Comparison of ENCODE assay signal across 10 mouse cellular contexts in genomic region chr4:133023636-133024035, GRCm38 (mm10). TPM values are rescaled to one million over a fixed set of nuclear protein-coding genes. Genes with fewer than 3 reads are reported as not detected.
DNase-seq lines count a peak whose midpoint lies in the region; ATAC-seq and TF ChIP-seq lines count a peak whose summit lies in the region.
"Had no signal": no experiment of that assay in that cellular context is flagged by ENCODE, and none has a peak within 500 bp of the region (broad histone marks: within the 10 kb centered on the region; RNA-seq: fewer than 3 reads in every experiment).

No protein-coding gene starts in this region.

- H3K9me3 ChIP-seq in megakaryocyte, embryonic 14.5 days, result no peaks in the 10 kb centered on the region
- no peaks in the 10 kb centered on the region for H3K9me3 ChIP-seq in kidney, embryonic 16.5 days (ENCODE audit: low read length)
- H3K9me3 ChIP-seq in stomach, embryonic 16.5 days (replicated peaks; ENCODE audit: control insufficient read depth, low read length), result no peaks in the 10 kb centered on the region

- H3K4me2 ChIP-seq in kidney, embryonic 16.5 days (replicated peaks; ENCODE audit: low read depth, low read length), result no peak overlapping the region
- H3K4me2 ChIP-seq in stomach, embryonic 16.5 days (ENCODE audit: low read depth, low read length), result no peak overlapping the region

- TF ChIP-seq CTCF in heart, adult 2 months (IDR thresholded peaks at IDR 0.05), result no peak

- H3K27ac ChIP-seq in heart, adult 2 months, result no peak overlapping the region; the same call in 1 of the 2 replicates
- H3K27ac ChIP-seq in kidney, embryonic 16.5 days (ENCODE audit: low read length), result peak overlapping the region; percentile 81; the same call in 1 of the 2 replicates
- peak overlapping the region; percentile 90 for H3K27ac ChIP-seq in stomach, embryonic 16.5 days (ENCODE audit: low read length)
- H3K27ac ChIP-seq: liver, embryonic 14.5 days had no signal

- no peak overlapping the region for H3K4me3 ChIP-seq in heart, adult 2 months
- peak overlapping the region; percentile 23 for H3K4me3 ChIP-seq in megakaryocyte, embryonic 14.5 days (replicated peaks)
- H3K4me3 ChIP-seq in kidney, embryonic 16.5 days (ENCODE audit: low read length), result no peak overlapping the region
- no peak overlapping the region for H3K4me3 ChIP-seq in stomach, embryonic 16.5 days (replicated peaks; ENCODE audit: low read length)

- H3K4me1 ChIP-seq in heart, adult 2 months (ENCODE audit: control insufficient read depth, insufficient read depth, low read length), result peaks cover 31% of the 10 kb centered on the region
- peaks cover 100% of the 10 kb centered on the region for H3K4me1 ChIP-seq in megakaryocyte, embryonic 14.5 days
- peaks cover 83% of the 10 kb centered on the region for H3K4me1 ChIP-seq in kidney, embryonic 16.5 days (ENCODE audit: insufficient read depth, low read length)
- peaks cover 71% of the 10 kb centered on the region for H3K4me1 ChIP-seq in stomach, embryonic 16.5 days (ENCODE audit: control insufficient read depth, insufficient read depth, low read length)

- TF ChIP-seq POLR2A in heart, adult 2 months (IDR thresholded peaks at IDR 0.05; ENCODE audit: insufficient read depth, low read depth, low read length), result no peak

- intact Hi-C loops in heart, adult 2 months (cut with DNase I), result no loop called here

- DNase-seq in heart, adult 2 months, result peak; percentile 15 to 26
- no peak for DNase-seq in heart, adult 9 months (ENCODE audit: low spot score in 2 of 2)
- DNase-seq in urinary bladder, postnatal 4 days (ENCODE audit: low spot score in 2 of 2), result no peak

- TF ChIP-seq EP300 in heart, adult 2 months (IDR thresholded peaks at IDR 0.05; ENCODE audit: insufficient read depth, low read depth, low read length), result no peak

- H3K79me2 ChIP-seq in heart, adult 2 months (replicated peaks; ENCODE audit: control insufficient read depth, insufficient read depth, low read length), result peaks cover 18% of the 10 kb centered on the region

- H3K36me3 ChIP-seq in heart, adult 2 months (ENCODE audit: control insufficient read depth, insufficient read depth, low read length), result 0 out of 2 replicates have a peak, but pooled peaks cover 3% of the 10 kb centered on the region
- H3K36me3 ChIP-seq in megakaryocyte, embryonic 14.5 days (replicated peaks; ENCODE audit: low read length), result peaks cover 95% of the 10 kb centered on the region
- peaks cover 5% of the 10 kb centered on the region; the same call in 1 of the 2 replicates for H3K36me3 ChIP-seq in kidney, embryonic 16.5 days (ENCODE audit: insufficient read depth, low read length)
- no peaks in the 10 kb centered on the region for H3K36me3 ChIP-seq in stomach, embryonic 16.5 days (ENCODE audit: control insufficient read depth, insufficient read depth, low read length)

- H3K27me3 ChIP-seq in heart, adult 2 months (ENCODE audit: control insufficient read depth, insufficient read depth, low read length), result no peaks in the 10 kb centered on the region
- H3K27me3 ChIP-seq in megakaryocyte, embryonic 14.5 days (replicated peaks), result no peaks in the 10 kb centered on the region
- no peaks in the 10 kb centered on the region for H3K27me3 ChIP-seq in kidney, embryonic 16.5 days (ENCODE audit: insufficient read depth, low read length)
- H3K27me3 ChIP-seq in stomach, embryonic 16.5 days (ENCODE audit: control insufficient read depth, insufficient read depth, low read length), result no peaks in the 10 kb centered on the region

- ATAC-seq in megakaryocyte, adult 5-6 weeks (ENCODE audit: poor library complexity, severe bottlenecking), result no peak
- ATAC-seq in kidney, embryonic 16.5 days (ENCODE audit: low FRiP score, low TSS enrichment), result no peak
- no peak for ATAC-seq in stomach, embryonic 16.5 days (ENCODE audit: insufficient read depth, low FRiP score)
- no peak for ATAC-seq in erythroid progenitor cell, adult 5-6 weeks (replicated peaks; ENCODE audit: low FRiP score, poor library complexity, severe bottlenecking)

- no peak overlapping the region for H3K9ac ChIP-seq in heart, adult 2 months (ENCODE audit: low read depth, low read length)
- H3K9ac ChIP-seq in kidney, embryonic 16.5 days (replicated peaks; ENCODE audit: low read length), result no peak overlapping the region; the same call in 1 of the 2 replicates
- H3K9ac ChIP-seq in stomach, embryonic 16.5 days (ENCODE audit: low read length), result peak overlapping the region; percentile 13; the same call in 1 of the 2 replicates
- H3K9ac ChIP-seq: liver, embryonic 14.5 days had no signal

- WGBS in heart, adult 2 months, result 79% methylated on average over 6 of the region's 6 CpGs
- 84% methylated on average over 6 of the region's 6 CpGs for WGBS in kidney, embryonic 16.5 days
- 78% methylated on average over 6 of the region's 6 CpGs for WGBS in stomach, embryonic 16.5 days

RNA-seq across cellular contexts. Expression of gene Ahdc1, which starts 12.6 kb away (rescaled TPM):
- total RNA-seq in heart, adult 2 months (2021), result 10 to 100 TPM; 42.6 to 50.9 TPM
- polyA plus RNA-seq in heart, adult 2 months (2012; rRNA removed), result 19.5 and 21.8 TPM in 2 replicates
- polyA plus RNA-seq in megakaryocyte, embryonic 14.5 days (2012; ENCODE audit: insufficient read depth, low replicate concordance), result 42.4 and 114 TPM in 2 replicates
- 3.0 and 4.4 TPM in 2 replicates for total RNA-seq in megakaryocyte, adult 5-6 weeks (2015)
- total RNA-seq in megakaryocyte, adult 5-6 weeks (2017), result 0.77 and 3.6 TPM in 2 replicates
- polyA plus RNA-seq in kidney, embryonic 16.5 days (2015; fragmentation: Nextera tagmentation; extraction: Ambion mirVana), result 9.8 and 11.7 TPM in 2 replicates
- 4.9 and 7.1 TPM in 2 replicates for polyA plus RNA-seq in stomach, embryonic 16.5 days (2015; fragmentation: Nextera tagmentation; extraction: Ambion mirVana)
- total RNA-seq in erythroid progenitor cell, adult 5-6 weeks (2015; ENCODE audit: low replicate concordance), result 2.9 TPM in 2 replicates
- total RNA-seq in erythroid progenitor cell, adult 5-6 weeks (2017; ENCODE audit: low replicate concordance), result 0.26 TPM in 1 of 2 replicates, not detected in the other

RNA-seq across cellular contexts. Expression of gene Fgr, which starts 49.7 kb away (rescaled TPM):
- total RNA-seq in heart, adult 2 months (2021), result under 1 TPM; 0.43 to 0.47 TPM
- 0.73 and 1.7 TPM in 2 replicates for polyA plus RNA-seq in heart, adult 2 months (2012; rRNA removed)
- polyA plus RNA-seq in megakaryocyte, embryonic 14.5 days (2012; ENCODE audit: insufficient read depth, low replicate concordance), result 4.8 TPM in 1 of 2 replicates, not detected in the other
- 108 and 116 TPM in 2 replicates for total RNA-seq in megakaryocyte, adult 5-6 weeks (2015)
- 111 and 112 TPM in 2 replicates for total RNA-seq in megakaryocyte, adult 5-6 weeks (2017)
- 0.44 and 0.58 TPM in 2 replicates for polyA plus RNA-seq in kidney, embryonic 16.5 days (2015; fragmentation: Nextera tagmentation; extraction: Ambion mirVana)
- polyA plus RNA-seq in stomach, embryonic 16.5 days (2015; fragmentation: Nextera tagmentation; extraction: Ambion mirVana), result 1.2 and 1.8 TPM in 2 replicates
- total RNA-seq in erythroid progenitor cell, adult 5-6 weeks (2015; ENCODE audit: low replicate concordance), result 8.4 and 12.6 TPM in 2 replicates
- 7.8 and 9.7 TPM in 2 replicates for total RNA-seq in erythroid progenitor cell, adult 5-6 weeks (2017; ENCODE audit: low replicate concordance)
- polyA plus RNA-seq: neural tube, embryonic 14.5 days had no signal

Comparison
In these comparisons a context has a peak if more than half of its experiments do, and no peak if none do; other contexts are left out.
1. DNase-seq: peak in heart, adult 2 months (2 of 2); none in heart, adult 9 months (0 of 2) and urinary bladder, postnatal 4 days (0 of 2).